Mouse (Mus musculus): ENCODE measurements around the gene Creb3l4. TPM values are rescaled to one million over a fixed set of nuclear protein-coding genes. Genes with fewer than 3 reads are reported as not detected.
A peak's percentile ranks its signal among the peaks of the same experiment; 100 is the strongest.
"Not testable (repeated sequence)": the region's sequence is repeated elsewhere in the genome, so short reads cannot be mapped to it uniquely, and the experiment has no call there.

Gene Creb3l4
- total and polyA plus RNA-seq, 2 experiments from 2014 or later, result 0.21 to 1.4 TPM

DNA sequence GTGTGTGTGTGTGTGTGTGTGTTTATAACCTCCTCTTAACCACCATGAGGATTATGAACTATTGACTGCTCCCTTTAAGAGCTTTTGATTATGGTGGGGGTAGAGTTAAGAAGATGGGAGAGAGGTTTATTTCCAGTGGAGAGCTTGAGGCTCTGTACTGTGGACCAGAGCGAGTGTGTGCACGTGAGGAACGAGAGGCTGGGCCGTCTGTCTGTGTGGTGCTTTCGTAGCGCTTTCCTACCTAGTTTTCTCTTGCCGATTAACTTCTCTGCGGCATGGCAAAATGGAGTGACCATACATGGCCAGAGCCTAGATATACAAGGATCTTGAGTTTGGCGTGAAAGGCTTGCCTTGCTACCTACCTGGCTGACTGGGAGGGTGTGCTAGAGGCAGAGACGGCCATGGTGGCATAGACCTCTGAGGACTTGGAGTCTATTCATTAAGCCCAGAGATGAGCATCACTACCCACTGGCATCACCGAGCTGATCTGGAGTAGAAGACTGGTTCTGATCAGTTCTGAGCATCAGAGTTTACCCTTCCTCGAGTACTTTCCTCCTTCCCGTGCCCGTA, 12.6 kb upstream of the Creb3l4 start:
- H3K4me3 ChIP-seq (ENCODE audit: low read length), result no peak overlapping the region
- no peak overlapping the region for H3K27ac ChIP-seq
- 90% methylated on average over 14 of the region's 14 CpGs for WGBS
- DNase-seq (ENCODE audit: low spot score) (no peak), ATAC-seq (no peak)
- H3K9me3 ChIP-seq (ENCODE audit: low read length), result no peaks in the 10 kb centered on the region
- peak overlapping the region; percentile 89; the same call in 1 of the 2 replicates for H3K4me2 ChIP-seq (ENCODE audit: low read depth, low read length)
- H3K4me1 ChIP-seq (ENCODE audit: insufficient read depth, low read length), result peaks cover 5% of the 10 kb centered on the region
- no peak overlapping the region for H3K9ac ChIP-seq (replicated peaks; ENCODE audit: low read length)
- no peaks in the 10 kb centered on the region for H3K27me3 ChIP-seq (ENCODE audit: insufficient read depth, low read length)
- no peak for TF ChIP-seq CTCF (IDR thresholded peaks at IDR 0.05; ENCODE audit: low read depth)
- H3K36me3 ChIP-seq (ENCODE audit: insufficient read depth, low read length), result peaks cover 31% of the 10 kb centered on the region

DNA sequence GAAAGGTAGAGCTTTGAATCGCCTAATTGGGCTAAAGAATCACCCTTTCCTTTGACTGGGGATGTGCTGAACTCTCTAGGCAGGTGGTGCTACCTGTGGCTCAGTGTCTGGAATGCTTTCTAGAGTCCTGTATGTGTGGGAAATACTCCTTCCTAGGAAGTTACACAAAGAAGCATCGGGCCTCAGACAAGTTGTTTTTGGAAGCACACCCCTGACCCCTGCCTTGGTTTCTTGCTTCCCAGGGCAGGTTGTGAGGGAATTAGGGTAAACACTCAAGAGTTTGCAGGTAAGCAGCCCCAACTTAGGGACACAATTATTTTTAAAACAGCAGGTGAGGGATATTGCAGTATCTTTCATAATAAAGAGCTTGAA, 11.9 kb upstream of the Creb3l4 start:
- no peaks in the 10 kb centered on the region for H3K9me3 ChIP-seq (ENCODE audit: low read length)
- TF ChIP-seq CTCF (IDR thresholded peaks at IDR 0.05; ENCODE audit: low read depth), result no peak
- DNase-seq (ENCODE audit: low spot score) (no peak), ATAC-seq (no peak)
- H3K4me2 ChIP-seq (ENCODE audit: low read depth, low read length), result peak overlapping the region; percentile 89
- peak overlapping the region; percentile 97 for H3K4me3 ChIP-seq (ENCODE audit: low read length)
- H3K27me3 ChIP-seq (ENCODE audit: insufficient read depth, low read length), result no peaks in the 10 kb centered on the region
- H3K4me1 ChIP-seq (ENCODE audit: insufficient read depth, low read length), result peaks cover 5% of the 10 kb centered on the region
- H3K27ac ChIP-seq, result peak overlapping the region; percentile 89; the same call in 1 of the 2 replicates
- H3K36me3 ChIP-seq (ENCODE audit: insufficient read depth, low read length), result peaks cover 24% of the 10 kb centered on the region
- WGBS, result 20% methylated on average over 2 of the region's 2 CpGs
- peak overlapping the region; percentile 90 for H3K9ac ChIP-seq (replicated peaks; ENCODE audit: low read length)

DNA sequence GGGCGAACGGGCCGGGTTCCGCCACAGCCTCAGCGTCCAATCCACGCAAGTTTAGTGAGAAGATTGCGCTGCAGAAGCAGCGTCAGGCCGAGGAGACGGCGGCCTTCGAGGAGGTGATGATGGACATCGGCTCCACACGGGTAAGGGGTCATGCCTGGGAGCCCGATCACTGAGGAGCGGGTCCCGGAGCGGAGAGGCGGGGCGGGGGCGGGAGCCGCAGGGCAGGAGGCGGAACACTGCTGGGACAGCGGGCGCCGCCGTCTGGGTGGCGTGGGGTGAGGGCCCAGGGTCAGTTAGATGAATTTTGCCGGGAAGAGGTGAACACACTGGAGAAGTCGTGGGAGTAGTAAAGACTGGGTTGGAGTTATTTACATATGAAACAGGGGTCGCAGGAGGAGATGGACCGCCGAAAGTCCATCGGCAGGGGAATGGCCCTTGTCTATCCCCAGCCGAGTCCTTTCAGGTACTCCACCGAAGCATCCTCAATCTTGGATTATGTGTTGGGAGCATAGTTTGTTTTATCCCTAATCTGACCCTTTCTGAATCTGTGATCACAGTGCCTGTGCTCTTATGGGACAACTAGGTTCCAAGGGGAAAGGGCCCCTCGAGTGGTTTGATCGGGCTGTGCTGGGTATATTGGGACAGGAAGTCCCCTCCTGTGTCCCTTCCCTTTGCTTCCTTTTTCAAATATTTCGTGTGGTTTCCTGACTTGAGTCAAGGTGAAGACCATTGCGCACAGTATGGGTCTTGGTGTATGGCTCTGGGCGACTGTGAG, 11.3 kb upstream of the Creb3l4 start:
- Histone ChIP-seq H3K4me2 (ENCODE audit: low read depth, low read length) (peak overlapping the region; percentile 89), H3K9me3 (ENCODE audit: low read length) (no peaks in the 10 kb centered on the region), H3K4me3 (ENCODE audit: low read length) (peak overlapping the region; percentile 97), H3K27ac (peak overlapping the region; percentile 89), H3K9ac (replicated peaks; ENCODE audit: low read length) (peak overlapping the region; percentile 90), H3K27me3 (ENCODE audit: insufficient read depth, low read length) (no peaks in the 10 kb centered on the region), H3K4me1 (ENCODE audit: insufficient read depth, low read length) (peaks cover 5% of the 10 kb centered on the region), H3K36me3 (ENCODE audit: insufficient read depth, low read length) (peaks cover 19% of the 10 kb centered on the region)
- no peak for TF ChIP-seq CTCF (IDR thresholded peaks at IDR 0.05; ENCODE audit: low read depth)
- under 1% methylated on average over 41 of the region's 41 CpGs for WGBS
- DNase-seq (ENCODE audit: low spot score) (no peak), ATAC-seq (no peak; the same call in 1 of the 2 replicates)

DNA sequence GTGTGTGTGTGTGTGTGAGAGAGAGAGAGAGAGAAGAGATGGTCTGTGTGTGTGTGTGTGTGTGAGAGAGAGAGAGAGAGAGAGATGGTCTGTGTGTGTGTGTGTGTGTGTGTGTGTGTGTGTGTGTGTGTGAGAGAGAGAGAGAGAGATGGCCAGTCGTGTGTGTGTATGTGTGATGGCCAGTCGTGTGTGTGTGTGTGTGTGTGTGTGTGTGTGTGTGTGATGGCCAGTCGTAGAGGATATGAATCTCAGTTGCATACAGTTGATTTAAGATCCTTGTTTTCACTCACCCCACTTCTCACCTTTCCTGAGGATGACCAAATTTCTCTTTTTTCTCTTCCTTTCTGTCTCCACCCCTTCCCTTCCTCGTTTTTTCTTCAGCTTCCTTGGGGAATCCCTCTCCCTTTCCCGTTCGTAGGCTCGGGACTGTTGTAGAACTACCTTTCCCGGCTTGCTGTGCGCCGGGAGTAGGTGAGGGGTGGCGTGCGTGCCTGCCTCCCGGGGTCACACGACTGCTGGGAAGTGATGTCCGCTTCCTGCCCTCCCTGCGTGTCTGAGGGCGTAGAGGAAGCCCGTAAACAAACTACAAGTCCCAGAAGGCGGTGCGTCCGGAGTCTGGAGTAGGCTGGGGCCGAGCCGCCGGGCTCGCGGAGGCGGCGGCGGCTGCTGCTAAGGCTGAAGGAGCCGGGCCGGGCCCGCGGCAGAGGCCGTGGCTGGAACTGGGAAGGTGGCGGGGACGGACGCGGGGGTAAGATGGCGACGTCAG, 10.5 kb upstream of the Creb3l4 start, which contains the start of gene Crtc2:
Gene Crtc2 (plus strand): TSS at position 511 of the 766 bp plus-strand sequence.
- peak within 1 kb of the TSS; percentile 90 for H3K9ac ChIP-seq (replicated peaks; ENCODE audit: low read length)
- WGBS, result 0% methylated on average over 38 of the region's 40 CpGs
- H3K9me3 ChIP-seq (ENCODE audit: low read length), result no peaks in the 10 kb centered on the region
- no peak for TF ChIP-seq CTCF (IDR thresholded peaks at IDR 0.05; ENCODE audit: low read depth)
- H3K4me2 ChIP-seq (ENCODE audit: low read depth, low read length), result peak within 1 kb of the TSS; percentile 89
- H3K27ac ChIP-seq, result peak within 1 kb of the TSS; percentile 89
- H3K4me1 ChIP-seq (ENCODE audit: insufficient read depth, low read length), result peaks cover 5% of the 10 kb centered on the region
- H3K4me3 ChIP-seq (ENCODE audit: low read length), result peak within 1 kb of the TSS; percentile 97
- no peaks in the 10 kb centered on the region for H3K27me3 ChIP-seq (ENCODE audit: insufficient read depth, low read length)
- ATAC-seq (peak; percentile 97), DNase-seq (ENCODE audit: low spot score) (peak; percentile 98)
- H3K36me3 ChIP-seq (ENCODE audit: insufficient read depth, low read length), result peaks cover 12% of the 10 kb centered on the region

DNA sequence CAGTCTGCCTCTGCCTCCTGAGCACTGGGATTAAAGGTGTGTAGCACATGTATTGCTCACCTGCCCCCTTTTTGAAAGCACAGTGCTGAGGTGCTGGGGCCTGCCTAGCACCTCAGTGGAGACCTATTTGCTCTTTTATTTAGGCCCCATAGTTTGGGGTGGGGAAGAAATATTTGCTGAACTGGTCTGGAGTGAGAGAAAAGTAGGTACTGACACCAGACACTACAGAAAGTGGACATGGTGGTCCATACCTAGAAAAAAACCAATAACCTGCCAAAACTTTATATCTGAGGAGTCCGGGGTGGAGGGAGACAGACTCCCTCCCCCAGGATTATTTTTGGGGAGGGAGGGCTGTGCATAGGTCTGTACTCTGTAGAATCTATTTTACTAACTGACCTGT, 9.9 kb upstream of the Creb3l4 start:
- not testable (repeated sequence) for H3K4me2 ChIP-seq (ENCODE audit: low read depth, low read length); H3K9me3 ChIP-seq (ENCODE audit: low read length); H3K4me3 ChIP-seq (ENCODE audit: low read length); H3K36me3 ChIP-seq (ENCODE audit: insufficient read depth, low read length); H3K27me3 ChIP-seq (ENCODE audit: insufficient read depth, low read length); H3K4me1 ChIP-seq (ENCODE audit: insufficient read depth, low read length); H3K9ac ChIP-seq (replicated peaks; ENCODE audit: low read length); DNase-seq (ENCODE audit: low spot score); ATAC-seq
- H3K27ac ChIP-seq, result peak overlapping the region; percentile 89; the same call in 1 of the 2 replicates
- WGBS, result 91% methylated on average over 1 of the region's 1 CpGs

DNA sequence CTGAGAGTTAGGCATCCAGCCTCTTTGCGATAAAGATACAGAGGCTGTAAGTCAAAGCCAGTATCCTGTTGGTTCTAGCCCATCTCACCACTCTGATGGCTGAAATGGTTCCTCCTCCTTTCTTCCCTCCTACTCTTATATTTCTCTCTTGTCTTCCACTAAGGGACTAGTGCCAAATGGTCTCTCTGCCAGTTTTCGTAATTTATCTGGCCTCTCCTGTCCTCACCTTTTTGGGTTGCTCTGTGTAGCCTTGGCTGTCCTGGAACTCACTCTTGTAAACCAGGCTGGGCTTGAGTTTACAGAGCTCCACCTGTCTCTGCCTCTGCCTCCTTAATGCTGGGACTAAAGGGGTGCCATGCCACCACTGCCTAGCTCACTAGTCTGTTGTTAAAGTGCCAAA, 9.3 kb upstream of the Creb3l4 start:
- H3K36me3 ChIP-seq (ENCODE audit: insufficient read depth, low read length); DNase-seq (ENCODE audit: low spot score); H3K9ac ChIP-seq (replicated peaks; ENCODE audit: low read length); H3K9me3 ChIP-seq (ENCODE audit: low read length); H3K4me2 ChIP-seq (ENCODE audit: low read depth, low read length); H3K4me3 ChIP-seq (ENCODE audit: low read length); H3K27me3 ChIP-seq (ENCODE audit: insufficient read depth, low read length); H3K27ac ChIP-seq; H3K4me1 ChIP-seq (ENCODE audit: insufficient read depth, low read length); ATAC-seq: not testable (repeated sequence)
- WGBS, result 84% methylated on average over 2 of the region's 2 CpGs

DNA sequence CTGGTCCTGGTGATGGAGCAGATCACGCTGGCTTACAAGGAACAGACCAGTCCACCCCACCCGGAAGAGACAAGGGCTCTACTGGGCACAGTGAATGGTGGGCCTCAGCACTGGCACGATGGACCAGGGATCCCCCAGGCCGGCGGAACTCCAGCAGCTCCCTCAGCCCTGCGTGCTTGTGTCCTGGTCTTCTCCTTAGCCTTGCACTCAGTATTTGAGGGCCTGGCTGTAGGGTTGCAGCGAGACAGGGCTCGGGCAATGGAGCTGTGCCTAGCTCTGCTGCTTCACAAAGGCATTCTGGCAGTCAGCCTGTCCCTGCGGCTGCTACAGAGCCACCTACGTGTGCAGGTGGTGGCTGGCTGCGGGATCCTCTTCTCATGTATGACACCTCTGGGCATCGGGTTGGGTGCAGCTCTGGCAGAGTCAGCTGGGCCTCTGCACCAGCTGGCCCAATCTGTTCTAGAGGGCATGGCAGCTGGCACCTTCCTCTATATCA, 8.5 kb upstream of the Creb3l4 start:
- not testable (repeated sequence) for H3K27me3 ChIP-seq (ENCODE audit: insufficient read depth, low read length); H3K27ac ChIP-seq; ATAC-seq; H3K4me1 ChIP-seq (ENCODE audit: insufficient read depth, low read length); H3K36me3 ChIP-seq (ENCODE audit: insufficient read depth, low read length); H3K4me2 ChIP-seq (ENCODE audit: low read depth, low read length); H3K9ac ChIP-seq (replicated peaks; ENCODE audit: low read length); DNase-seq (ENCODE audit: low spot score); H3K9me3 ChIP-seq (ENCODE audit: low read length); H3K4me3 ChIP-seq (ENCODE audit: low read length)
- 93% methylated on average over 10 of the region's 12 CpGs for WGBS

Measured in hindbrain, postnatal 0 days (tissue).